Mouse (Mus musculus) spleen, adult 2 months (tissue): ENCODE results near the gene Gm3033. TPM values are rescaled to one million over a fixed set of nuclear protein-coding genes. Genes with fewer than 3 reads are reported as not detected.
"Not testable (repeated sequence)": the region's sequence is repeated elsewhere in the genome, so short reads cannot be mapped to it uniquely, and the experiment has no call there.

Experiments
- DNase-seq, 2 experiments: peaks; one replicate each; pipeline versions ENCODE4 v3.0.0 to v3.0.0-alpha.2; 2012 to 2021; ENCODE audit warnings: low spot score in 2 of 2, low read depth in 1 of 2
- H3K27ac ChIP-seq: fragments of 200-500 bp; 2 replicates; pipeline ENCODE4 v1.5.1; 2012; ENCODE audit warnings: low read length, inconsistent platforms; ENCODE audit not compliant: insufficient read depth
- H3K27me3 ChIP-seq: fragments of 200-500 bp; 2 replicates; pipeline ENCODE4 v1.6.1; 2012; ENCODE audit warnings: mild to moderate bottlenecking, moderate library complexity, low read length, inconsistent platforms; ENCODE audit not compliant: control insufficient read depth, insufficient read depth
- H3K36me3 ChIP-seq: fragments of 200-500 bp; 2 replicates; pipeline ENCODE4 v1.6.1; 2012; ENCODE audit warnings: mild to moderate bottlenecking, low read length, inconsistent platforms; ENCODE audit not compliant: control insufficient read depth, insufficient read depth
- H3K4me1 ChIP-seq: fragments of 200-500 bp; 2 replicates; pipeline ENCODE4 v1.6.1; 2011; ENCODE audit warnings: inconsistent platforms; ENCODE audit not compliant: control insufficient read depth, insufficient read depth, insufficient read length
- H3K4me3 ChIP-seq: fragments of 200-500 bp; 2 replicates; pipeline ENCODE4 v1.5.1; 2011; ENCODE audit warnings: mild to moderate bottlenecking, inconsistent platforms; ENCODE audit not compliant: insufficient read depth, insufficient read length; ENCODE audit errors: extremely low read depth
- WGBS: fragments of 180-500 bp; shearing (Covaris S2); methylation state at CpG from one replicate; pipeline ENCODE4 v1.1.7; 2018; 5-methylcytosine and 5-hydroxymethylcytosine counted together
- polyA plus RNA-seq: library from polyadenylated mRNA; depleted of rRNA; stranded (reverse); fragments of >200 nt; gene quantifications from 2 replicates; pipeline ENCODE4 v1.2.3, GENCODE M21; 2012; rRNA removed

Gm3033 gene
- polyA plus RNA-seq = not detected in 2 replicates

- H3K4me3 ChIP-seq, H3K27ac ChIP-seq, H3K4me1 ChIP-seq, H3K27me3 ChIP-seq, DNase-seq, H3K36me3 ChIP-seq: not testable (repeated sequence)
- WGBS = no CpG with 5 or more reads among the region's 2 CpGs
These were observed at the start of gene Gm3033 for GRCm38 (mm10) chr14:3845945-3846344. Gm3033 (plus strand) TSS chr14:3846245.

- not testable (repeated sequence) for H3K27ac ChIP-seq, H3K27me3 ChIP-seq, H3K4me3 ChIP-seq, H3K36me3 ChIP-seq, H3K4me1 ChIP-seq, DNase-seq
- WGBS = no CpG with 5 or more reads among the region's 31 CpGs
These were observed 36.3 kb upstream of the Gm3033 start, which contains the start of gene Gm3002 for GRCm38 (mm10) chr14:3809774-3810173. Gm3002 (plus strand) TSS chr14:3810074.

- WGBS = no CpG with 5 or more reads among the region's 1 CpGs
- not testable (repeated sequence) for DNase-seq, H3K36me3 ChIP-seq, H3K27me3 ChIP-seq, H3K4me1 ChIP-seq, H3K27ac ChIP-seq, H3K4me3 ChIP-seq
These were observed 37.8 kb downstream of the Gm3033 start, which contains the start of gene Gm2916 for GRCm38 (mm10) chr14:3883872-3884271. Gm2916 (plus strand) TSS chr14:3884172.

Other genes starting within 250 kb of the Gm3033 start
- gene Gm3012, start 211.7 kb upstream of the Gm3033 start, polyA plus RNA-seq = not detected in 2 replicates
- not detected in 2 replicates for gene Gm3020, start 194.2 kb upstream of the Gm3033 start, polyA plus RNA-seq
- gene Gm3043, start 157.5 kb upstream of the Gm3033 start, polyA plus RNA-seq = not detected in 2 replicates
- 0.04 and 0.11 TPM in 2 replicates for gene Gm3002, start 36.2 kb upstream of the Gm3033 start, polyA plus RNA-seq
- not detected in 2 replicates for gene Gm2916, start 37.9 kb downstream of the Gm3033 start, polyA plus RNA-seq
- gene Gm3029, start 85.5 kb downstream of the Gm3033 start, polyA plus RNA-seq = not detected in 2 replicates
- not detected in 2 replicates for gene Gm3095, start 117.3 kb downstream of the Gm3033 start, polyA plus RNA-seq
- not detected in 2 replicates for gene Gm3099, start 152.1 kb downstream of the Gm3033 start, polyA plus RNA-seq
- 0.05 TPM in 1 of 2 replicates, not detected in the other for gene Gm5796, start 177.7 kb downstream of the Gm3033 start, polyA plus RNA-seq
- gene Gm3115, start 237.9 kb downstream of the Gm3033 start, polyA plus RNA-seq = not detected in 2 replicates